Mouse (Mus musculus): ENCODE measurements at regions not wholly inside any gene's neighbourhood (a gene's known extent, or its start where the extent isn't known, plus 50 kb on each side); places are given as distances from the start of the nearest gene placed in this dataset.

GRCm38 (mm10) chr5:50122829-50123241 is 64.0 kb upstream of the Adgra3 start:
- DNase-seq: no peak

GRCm38 (mm10) chr5:50119860-50120259 is 61.1 kb upstream of the Adgra3 start:
- no peak for DNase-seq

Measured in kidney, adult 18-20 months (tissue).